Mouse (Mus musculus) cortical plate, adult 2 months (tissue): Measurements from ENCODE around the gene Lime1.

Experiments
- CTCF ChIP-seq: fragments of 200-500 bp; IDR thresholded peaks from 2 replicates; pipeline ENCODE4 v1.5.1; 2011; ENCODE audit warnings: mild to moderate bottlenecking, control low read depth, low read length; ENCODE audit not compliant: insufficient read depth; ENCODE audit errors: extremely low read depth
- POLR2A ChIP-seq: fragments of 200-500 bp; IDR thresholded peaks from 2 replicates; pipeline ENCODE4 v1.6.1; 2011; ENCODE audit warnings: mild to moderate bottlenecking, low read length, control low read depth; ENCODE audit not compliant: insufficient read depth; ENCODE audit errors: extremely low read depth

DNA sequence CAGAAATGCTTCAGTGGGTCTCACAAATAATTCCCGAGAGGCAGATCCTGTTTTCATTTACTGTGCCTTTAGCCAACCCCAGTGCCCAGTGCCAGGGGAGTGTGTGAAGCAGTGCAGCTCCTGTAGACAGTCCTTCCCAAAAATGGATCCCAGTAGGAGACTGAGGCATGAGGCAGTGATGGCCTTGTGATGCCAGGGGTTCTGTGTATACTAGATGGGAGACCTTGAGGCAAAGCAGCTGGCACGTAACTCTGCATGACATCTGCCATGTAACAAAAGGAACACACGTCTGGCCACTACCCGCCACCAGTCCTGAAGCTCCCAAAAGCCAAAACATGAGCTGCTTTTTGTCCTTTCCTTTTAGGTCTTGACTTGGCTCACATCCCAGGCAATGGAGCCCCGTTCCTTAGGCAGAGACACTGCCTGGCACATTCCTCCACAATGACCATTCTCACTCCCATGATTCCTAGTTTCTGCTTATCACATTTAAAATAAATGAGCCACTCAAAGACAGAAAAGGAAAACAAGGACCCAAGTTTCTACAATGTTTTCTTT lies 17.4 kb downstream of the Lime1 start:
- no peak for TF ChIP-seq CTCF
- no peak for TF ChIP-seq POLR2A
